Mouse (Mus musculus) cerebellum, adult 18-20 months (tissue): Measurements from ENCODE around the gene Zp1.
A peak's percentile ranks its signal among the peaks of the same experiment; 100 is the strongest.

Experiments used
- DNase-seq, 2 experiments: peaks; one replicate each; pipeline ENCODE4 v3.0.0; 2021

Gene Zp1

GRCm38 (mm10) chr19:10871328-10871961 lies 49.0 kb downstream of the Zp1 start:
- peak in 1 of 2 experiments; percentile 63 for DNase-seq

- DNase-seq = peak in 1 of 2 experiments; percentile 34
These were observed 49.8 kb downstream of the Zp1 start for GRCm38 (mm10) chr19:10870676-10871075.

DNA sequence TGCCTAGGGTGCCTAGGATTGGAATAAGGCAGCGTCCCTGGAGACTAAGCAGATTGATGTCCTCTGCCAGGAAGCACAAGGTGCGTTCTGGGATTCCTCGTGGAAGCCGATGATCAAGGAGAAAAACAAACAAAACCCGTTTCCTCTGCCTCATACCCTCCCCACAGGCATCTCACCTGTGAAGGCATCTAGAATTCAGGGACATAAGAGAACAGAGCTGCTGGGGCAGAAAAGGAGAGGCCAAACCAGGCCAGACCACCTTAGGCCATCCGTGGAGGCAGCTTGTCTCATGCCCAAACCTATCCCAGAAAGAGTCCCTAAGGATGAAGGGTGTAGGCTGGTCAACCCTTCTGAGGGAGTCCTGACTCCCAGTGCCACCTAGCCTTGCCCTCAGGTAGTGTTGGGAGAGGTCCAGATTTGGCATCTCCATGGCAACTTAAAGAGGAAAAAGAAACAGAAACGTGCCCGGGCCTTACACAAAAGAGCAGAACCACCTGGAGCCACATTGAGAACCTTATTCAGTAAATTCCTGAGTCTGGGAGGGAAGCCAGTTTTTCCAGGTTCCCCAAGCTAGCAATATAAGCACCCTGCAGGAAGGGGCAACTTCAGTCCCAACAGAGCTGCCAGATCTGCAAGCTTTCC lies 50.4 kb downstream of the Zp1 start, which contains the start of gene Tmem132a:
TSS of gene Tmem132a (minus strand) at position 55 of the 642 bp plus-strand sequence.
- peak; percentile 65 to 69 for DNase-seq

- peak; percentile 94 to 95 for DNase-seq
These were observed 51.1 kb downstream of the Zp1 start for GRCm38 (mm10) chr19:10869241-10869885.

DNA sequence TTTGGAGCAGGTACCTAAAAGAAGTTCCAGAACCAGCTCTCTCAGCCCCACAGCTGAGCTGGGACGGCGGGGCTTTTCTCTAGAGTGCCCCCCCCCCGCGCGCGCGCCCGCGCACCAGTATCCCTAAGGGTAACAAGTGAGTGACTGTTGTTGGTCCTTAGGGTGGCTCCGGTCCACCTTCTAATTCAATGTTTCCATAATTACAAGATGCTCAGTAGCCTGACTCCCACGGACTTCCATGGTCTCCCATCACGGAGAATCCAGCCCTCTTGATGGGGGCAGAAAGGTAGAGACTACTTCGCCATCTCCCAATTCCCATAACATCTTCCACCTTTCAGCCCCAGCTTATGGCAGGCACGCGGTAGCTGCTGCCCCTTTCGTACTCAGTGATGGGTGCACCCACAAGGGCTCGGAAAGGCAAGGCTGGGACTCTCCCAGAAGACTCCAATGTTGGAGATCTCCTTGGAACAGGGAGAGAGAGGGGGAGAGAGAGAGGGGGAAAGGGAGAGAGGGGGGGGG lies 51.8 kb downstream of the Zp1 start:
- peak in 1 of 2 experiments; percentile 58 for DNase-seq

GRCm38 (mm10) chr19:10867946-10868622 lies 52.3 kb downstream of the Zp1 start:
- peak in 1 of 2 experiments; percentile 49 for DNase-seq

GRCm38 (mm10) chr19:10866351-10866750 lies 54.1 kb downstream of the Zp1 start:
- peak; percentile 75 to 79 for DNase-seq
